Mouse (Mus musculus): Measurements from ENCODE around the gene Map3k11.

Map3k11 gene

DNA sequence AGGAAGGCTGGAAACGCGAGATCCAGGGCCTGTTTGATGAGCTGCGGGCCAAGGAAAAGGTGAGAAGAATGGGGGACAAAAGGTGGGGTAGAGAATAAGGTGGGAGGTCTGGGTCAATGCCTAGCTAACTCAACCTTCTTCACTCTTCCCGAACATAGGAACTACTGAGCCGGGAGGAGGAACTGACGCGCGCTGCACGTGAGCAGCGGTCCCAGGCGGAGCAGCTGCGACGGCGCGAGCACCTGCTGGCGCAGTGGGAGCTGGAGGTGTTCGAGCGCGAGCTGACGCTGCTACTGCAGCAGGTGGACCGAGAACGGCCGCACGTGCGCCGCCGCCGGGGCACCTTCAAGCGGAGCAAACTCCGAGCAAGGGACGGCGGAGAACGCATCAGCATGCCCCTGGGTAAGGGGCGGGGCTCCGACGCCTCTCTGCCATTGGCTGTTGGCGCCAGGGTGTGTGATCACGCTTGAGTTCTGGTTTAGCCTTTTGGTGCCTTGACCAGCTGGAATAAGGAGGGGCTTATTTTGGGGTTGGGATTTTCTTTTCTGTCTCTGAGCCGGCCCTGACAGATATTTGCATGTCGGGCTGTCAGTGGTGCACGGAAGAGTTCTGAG lies 7.4 kb downstream of the Map3k11 start:
- in situ Hi-C loops (cut with MboI; ENCODE audit: low pct_unique_long_range_greater_than_20kb in 1 of 2, low sequenced_read_pairs in 2 of 2, unreplicated experiment in 1 of 2) = no loop called here

DNA sequence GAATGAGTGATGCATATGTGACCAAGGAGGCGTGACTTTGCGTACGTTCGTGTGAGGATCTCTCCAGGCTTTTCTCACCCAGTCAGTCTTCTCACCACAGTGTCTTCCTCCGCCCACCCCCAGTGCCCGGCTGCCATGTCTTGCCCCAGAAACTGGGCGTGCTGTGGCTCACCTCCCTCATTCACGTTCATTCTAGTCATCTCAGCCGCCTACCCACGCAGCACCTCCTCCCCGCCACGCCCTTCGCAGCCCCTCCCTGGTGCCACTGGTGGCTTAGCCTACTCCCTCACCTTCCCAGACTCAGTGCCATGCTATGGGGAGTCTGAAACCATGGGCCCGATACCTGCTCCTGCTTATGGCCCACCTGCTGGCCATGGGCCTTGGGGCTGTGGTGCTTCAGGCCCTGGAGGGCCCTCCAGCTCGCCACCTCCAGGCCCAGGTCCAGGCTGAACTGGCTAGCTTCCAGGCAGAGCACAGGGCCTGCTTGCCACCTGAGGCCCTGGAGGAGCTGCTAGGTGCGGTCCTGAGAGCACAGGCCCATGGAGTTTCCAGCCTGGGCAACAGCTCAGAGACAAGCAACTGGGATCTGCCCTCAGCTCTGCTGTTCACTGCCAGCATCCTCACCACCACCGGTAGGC lies 15.7 kb downstream of the Map3k11 start, which contains the start of gene Kcnk7:
TSS of gene Kcnk7 (plus strand) at position 205 of the 638 bp plus-strand sequence.
- in situ Hi-C loops (cut with MboI; ENCODE audit: low pct_unique_long_range_greater_than_20kb in 1 of 2, low sequenced_read_pairs in 2 of 2, unreplicated experiment in 1 of 2) = no loop called here

DNA sequence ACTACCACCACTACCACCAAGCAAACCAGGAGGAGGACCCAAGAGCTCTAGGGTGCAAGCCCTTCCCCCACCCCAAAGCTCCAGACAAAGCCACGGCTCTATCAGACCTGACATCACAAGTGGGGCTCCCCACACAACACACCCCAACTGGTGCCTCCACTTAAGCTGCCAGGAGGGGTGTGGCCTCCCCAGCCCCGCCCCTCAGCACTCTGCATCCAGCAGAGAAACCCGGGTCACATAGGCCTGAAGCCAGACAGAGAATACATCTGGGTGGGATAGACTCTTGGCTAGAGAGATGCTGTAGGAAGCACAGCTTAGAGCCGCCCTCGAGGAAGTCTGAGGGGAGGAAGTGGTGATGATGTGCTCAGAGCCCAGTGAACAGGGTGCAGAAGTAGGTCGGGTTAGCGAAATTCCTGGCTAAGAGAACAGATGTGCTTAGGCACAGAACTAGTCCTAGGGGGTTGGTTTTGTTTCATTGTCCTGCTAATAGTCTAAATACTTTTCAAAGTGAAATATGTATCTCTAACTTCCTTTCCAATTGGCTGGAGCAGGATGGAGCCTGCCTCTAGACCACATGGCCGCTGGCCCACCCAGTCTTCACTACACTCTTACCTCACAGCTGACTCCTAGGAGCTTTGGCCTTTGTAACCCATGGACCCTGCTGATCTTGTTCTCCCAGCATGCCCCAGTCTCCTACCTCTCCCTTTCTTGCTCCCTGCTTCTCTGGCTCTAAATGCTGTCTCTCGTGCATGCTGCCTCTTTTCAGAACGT lies 16.4 kb downstream of the Map3k11 start:
- in situ Hi-C loops (cut with MboI; ENCODE audit: low pct_unique_long_range_greater_than_20kb in 1 of 2, low sequenced_read_pairs in 2 of 2, unreplicated experiment in 1 of 2) = no loop called here

DNA sequence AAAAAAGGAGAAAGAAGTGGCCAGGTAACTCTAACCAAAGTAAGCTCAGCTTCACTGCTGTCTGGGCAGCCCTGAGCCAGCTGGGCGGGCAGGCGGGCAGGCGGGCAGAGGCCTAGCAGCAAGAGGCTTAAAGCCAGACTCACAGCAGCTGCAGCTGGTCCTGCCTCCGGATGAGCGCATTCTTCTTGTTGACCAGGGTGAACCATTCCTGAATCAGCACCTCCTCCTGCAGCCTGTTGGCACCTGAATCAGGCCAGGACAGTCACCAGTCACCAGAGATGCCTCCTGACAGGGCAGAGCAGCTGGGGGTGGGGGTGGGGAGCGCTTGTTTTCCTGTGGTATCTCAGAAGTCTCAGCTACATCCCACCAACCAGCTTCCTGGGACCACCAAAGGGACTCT lies 21.5 kb downstream of the Map3k11 start:
- in situ Hi-C loops (cut with MboI; ENCODE audit: low pct_unique_long_range_greater_than_20kb in 1 of 2, low sequenced_read_pairs in 2 of 2, unreplicated experiment in 1 of 2) = loop anchor here in 1 of 2 experiments (5.0 kb wide), 1 partner anchor 67 kb away; no protein-coding TSS in a partner anchor

DNA sequence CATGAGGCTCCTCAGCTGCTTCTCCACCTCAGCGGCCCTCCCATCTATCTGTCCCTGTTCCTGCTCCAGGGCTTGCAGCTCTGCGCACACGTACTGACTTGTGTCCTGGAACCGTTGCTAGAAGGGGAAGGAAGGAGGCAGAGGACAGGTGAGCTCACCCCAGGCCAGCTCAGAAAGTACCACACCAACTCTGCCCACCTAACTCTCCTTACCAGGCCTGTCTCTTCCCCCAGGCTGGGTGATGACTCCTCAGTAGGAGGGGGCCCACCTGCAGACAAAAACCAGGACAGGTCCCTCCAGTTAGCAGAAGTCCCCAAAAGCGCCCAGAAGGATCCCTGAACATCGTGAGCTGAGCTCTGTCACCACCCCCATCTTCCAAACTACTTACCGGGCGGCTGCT lies 22.0 kb downstream of the Map3k11 start:
- in situ Hi-C loops (cut with MboI; ENCODE audit: low pct_unique_long_range_greater_than_20kb in 1 of 2, low sequenced_read_pairs in 2 of 2, unreplicated experiment in 1 of 2) = loop anchor here in 1 of 2 experiments (5.0 kb wide), 1 partner anchor 67 kb away; no protein-coding TSS in a partner anchor

DNA sequence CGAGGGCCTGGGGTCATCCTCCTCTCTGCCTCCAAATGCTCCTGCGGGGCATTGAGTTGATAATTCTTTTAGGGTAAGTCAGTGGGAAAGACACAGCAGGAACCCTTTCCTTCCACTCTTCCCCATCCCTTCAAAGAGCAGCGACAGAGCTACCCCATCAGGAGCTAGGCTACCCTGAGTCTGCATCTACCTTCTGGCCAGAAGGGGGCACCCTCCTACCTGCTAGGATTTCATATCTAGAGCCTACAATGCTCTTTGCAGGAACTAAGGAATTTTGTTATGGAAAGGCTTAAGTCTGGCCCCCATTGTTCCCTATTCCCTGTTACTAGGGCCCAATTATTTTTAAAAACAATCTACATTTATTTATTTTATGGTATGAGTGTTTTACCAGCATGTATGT lies 22.7 kb downstream of the Map3k11 start:
- in situ Hi-C loops (cut with MboI; ENCODE audit: low pct_unique_long_range_greater_than_20kb in 1 of 2, low sequenced_read_pairs in 2 of 2, unreplicated experiment in 1 of 2) = loop anchor here in 1 of 2 experiments (5.0 kb wide), 1 partner anchor 66 kb away; no protein-coding TSS in a partner anchor

DNA sequence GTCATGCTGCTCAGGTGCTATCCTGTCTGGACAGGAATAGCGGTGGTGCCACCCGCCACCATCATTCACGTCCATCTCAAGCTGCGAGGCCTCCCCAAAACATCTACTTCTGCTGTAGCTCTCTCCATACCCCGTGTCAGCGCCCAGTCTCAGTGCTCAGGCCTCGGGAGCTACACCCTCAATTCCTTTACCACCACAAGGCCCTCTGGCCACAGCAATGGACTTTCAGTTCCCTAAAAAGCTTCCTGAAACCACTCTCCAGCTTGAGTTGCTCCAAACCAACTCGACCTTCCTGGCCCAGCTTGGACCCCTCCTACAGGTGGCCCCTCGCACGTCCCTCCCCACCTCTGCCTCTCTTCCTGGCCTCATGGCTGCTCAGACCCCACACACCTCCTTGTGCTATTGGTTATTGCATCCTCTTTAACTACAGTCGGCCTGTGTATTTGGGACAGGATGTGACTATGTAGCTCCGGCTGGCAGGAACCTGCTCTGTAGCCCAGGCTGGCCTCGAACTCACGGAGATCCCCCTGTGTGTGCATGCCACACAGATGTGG lies 23.4 kb downstream of the Map3k11 start:
- in situ Hi-C loops (cut with MboI; ENCODE audit: low pct_unique_long_range_greater_than_20kb in 1 of 2, low sequenced_read_pairs in 2 of 2, unreplicated experiment in 1 of 2) = loop anchor here in 1 of 2 experiments (5.0 kb wide), 1 partner anchor 65 kb away; no protein-coding TSS in a partner anchor

DNA sequence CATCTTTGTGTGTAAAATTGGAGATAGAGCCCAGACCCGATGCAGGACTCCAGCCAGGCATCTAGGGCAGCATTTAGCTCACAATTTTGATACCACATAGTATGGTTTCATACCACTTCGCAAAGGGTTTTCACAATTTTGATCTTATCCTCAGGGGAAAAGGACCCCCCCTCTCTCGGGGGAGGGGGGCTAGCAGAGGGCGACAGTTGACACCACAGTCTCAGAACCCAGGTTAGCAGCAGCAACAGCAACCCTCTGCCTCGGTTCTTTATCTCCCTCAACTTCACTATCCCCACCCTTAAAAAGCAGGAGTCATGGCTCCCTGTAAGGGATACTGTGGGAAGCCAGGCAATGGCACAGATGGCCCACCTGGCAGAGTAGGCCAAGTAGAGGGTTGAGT lies 24.7 kb downstream of the Map3k11 start:
- in situ Hi-C loops (cut with MboI; ENCODE audit: low pct_unique_long_range_greater_than_20kb in 1 of 2, low sequenced_read_pairs in 2 of 2, unreplicated experiment in 1 of 2) = loop anchor here in 1 of 2 experiments (5.0 kb wide), 1 partner anchor 64 kb away; no protein-coding TSS in a partner anchor

DNA sequence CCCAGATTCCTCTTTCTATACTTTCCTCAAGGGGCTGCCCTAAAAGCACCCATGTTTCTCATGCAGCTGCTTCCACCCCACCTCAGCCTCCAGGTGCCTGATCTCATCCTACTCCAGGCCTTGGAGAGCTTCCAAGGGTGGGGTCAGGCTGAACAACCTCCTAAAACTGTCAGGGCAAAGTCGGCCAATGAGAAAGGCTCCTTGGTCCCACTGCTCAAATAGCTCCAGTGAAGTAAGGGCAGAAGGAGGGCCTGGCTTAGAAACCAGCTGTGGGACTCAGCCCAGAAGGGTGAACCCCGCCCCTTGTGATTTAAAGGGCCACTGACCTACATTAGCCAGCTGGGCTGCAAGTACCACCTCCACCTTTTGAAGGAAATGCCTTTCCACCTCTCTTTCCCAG lies 25.2 kb downstream of the Map3k11 start:
- in situ Hi-C loops (cut with MboI; ENCODE audit: low pct_unique_long_range_greater_than_20kb in 1 of 2, low sequenced_read_pairs in 2 of 2, unreplicated experiment in 1 of 2) = loop anchor here in 1 of 2 experiments (5.0 kb wide), 1 partner anchor 64 kb away; no protein-coding TSS in a partner anchor

DNA sequence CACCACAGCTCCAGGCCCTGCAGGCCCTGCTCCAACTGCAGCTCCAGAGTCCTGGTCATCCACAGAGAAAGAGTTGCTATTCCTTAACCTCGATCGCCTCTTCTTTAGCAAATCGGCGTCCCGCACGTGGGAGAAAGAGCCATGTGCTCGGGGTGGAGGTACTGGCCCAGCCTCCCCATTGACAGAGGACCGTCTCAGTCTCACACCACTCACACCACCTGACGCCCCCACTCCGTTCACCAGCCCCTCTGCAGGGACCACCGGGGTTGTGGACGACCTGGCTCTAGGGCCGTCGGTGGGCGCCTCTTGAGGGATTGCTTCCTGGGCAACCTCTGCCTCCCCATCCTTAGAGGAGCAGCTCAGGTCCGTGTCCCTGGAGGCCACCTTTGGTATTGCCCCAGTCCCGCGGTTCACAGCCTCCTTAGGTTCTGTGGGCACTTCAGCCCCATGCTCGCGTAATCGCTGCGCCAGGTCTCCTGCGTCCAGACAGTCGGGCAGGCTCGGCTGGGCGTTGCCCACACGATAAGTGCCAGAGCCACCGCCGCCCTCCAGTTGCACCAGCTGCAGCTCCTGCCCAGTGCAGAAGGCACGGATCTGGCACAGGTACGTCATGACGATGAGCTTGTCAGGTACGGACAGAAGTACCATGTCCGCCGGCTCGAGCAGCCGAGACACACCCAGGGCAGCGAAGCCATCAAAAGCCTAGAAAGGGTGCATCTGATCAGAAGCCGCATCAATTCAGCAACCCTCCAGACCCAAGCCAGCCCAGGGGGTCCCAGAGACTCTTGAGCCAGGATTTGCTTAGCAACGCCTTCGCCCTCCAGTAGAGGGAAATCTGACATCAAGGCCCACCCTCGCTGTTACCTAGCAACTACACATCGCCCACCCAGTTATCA lies 27.5 kb downstream of the Map3k11 start:
- in situ Hi-C loops (cut with MboI; ENCODE audit: low pct_unique_long_range_greater_than_20kb in 1 of 2, low sequenced_read_pairs in 2 of 2, unreplicated experiment in 1 of 2) = no loop called here

DNA sequence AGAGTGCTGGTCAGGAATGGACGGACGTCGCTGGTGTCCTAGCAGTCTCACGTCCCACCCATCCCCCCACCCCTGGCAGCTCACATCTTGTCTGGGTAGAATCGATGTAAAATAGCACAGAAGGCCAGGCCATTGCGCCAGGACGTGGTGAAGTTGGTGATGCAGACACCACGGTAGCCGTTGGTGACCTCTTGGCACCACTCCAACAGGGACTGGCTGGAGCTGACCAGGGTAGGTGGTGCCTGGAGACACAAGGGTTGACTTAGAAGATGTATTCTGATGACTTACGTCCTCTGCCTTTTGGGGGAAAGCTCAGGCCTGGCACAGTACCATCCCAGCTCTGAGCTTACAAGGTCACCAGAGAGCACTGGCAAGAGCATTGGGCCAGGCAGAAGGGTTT lies 28.4 kb downstream of the Map3k11 start:
- in situ Hi-C loops (cut with MboI; ENCODE audit: low pct_unique_long_range_greater_than_20kb in 1 of 2, low sequenced_read_pairs in 2 of 2, unreplicated experiment in 1 of 2) = no loop called here

DNA sequence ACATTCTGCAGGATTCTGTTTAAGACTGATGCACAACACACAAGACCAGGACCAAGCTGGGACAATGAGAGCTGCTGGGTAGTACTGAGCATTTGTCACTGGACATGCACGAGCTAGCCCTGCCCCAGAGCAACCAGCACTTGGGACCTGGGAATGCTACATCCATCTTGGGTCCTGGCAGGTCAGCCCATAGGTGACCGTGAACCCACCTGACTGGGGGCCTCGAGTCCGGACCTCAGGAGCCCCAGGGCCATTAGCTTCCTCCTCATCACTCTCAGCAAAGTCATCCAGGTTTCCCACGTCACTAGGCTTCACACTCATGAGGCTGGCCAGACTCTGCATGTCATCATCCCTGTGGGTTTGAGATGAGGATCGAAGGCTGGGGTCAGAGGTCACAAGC lies 32.7 kb downstream of the Map3k11 start:
- in situ Hi-C loops (cut with MboI; ENCODE audit: low pct_unique_long_range_greater_than_20kb in 1 of 2, low sequenced_read_pairs in 2 of 2, unreplicated experiment in 1 of 2) = no loop called here

DNA sequence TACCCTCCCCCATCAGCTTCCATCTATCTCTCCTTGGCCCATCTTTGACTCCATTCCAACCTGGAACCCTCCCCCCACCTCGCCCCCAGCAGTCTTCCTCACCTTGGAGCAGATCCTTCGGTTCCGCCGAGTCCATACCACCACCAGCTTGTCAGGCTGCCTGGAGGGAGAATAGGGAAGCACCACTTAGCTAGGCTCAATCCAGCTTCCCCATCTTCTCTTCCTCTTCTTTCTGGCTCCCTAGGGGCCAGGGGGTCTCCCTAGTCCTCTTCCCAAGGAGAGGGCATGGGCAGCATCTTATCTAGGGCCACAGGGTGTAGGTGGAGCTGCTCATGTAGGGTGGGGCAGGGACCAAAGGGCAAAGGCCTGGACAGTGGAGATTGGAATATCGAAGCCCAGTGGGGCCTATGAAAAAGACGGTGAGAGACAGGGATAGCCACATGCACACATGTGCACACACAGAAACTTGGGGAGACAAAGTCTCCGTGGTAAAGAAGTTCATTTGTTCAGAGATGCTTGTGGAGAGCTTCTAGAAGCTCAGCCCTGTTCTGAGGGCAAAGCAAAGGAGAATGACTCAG lies 34.4 kb downstream of the Map3k11 start:
- in situ Hi-C loops (cut with MboI; ENCODE audit: low pct_unique_long_range_greater_than_20kb in 1 of 2, low sequenced_read_pairs in 2 of 2, unreplicated experiment in 1 of 2) = no loop called here

DNA sequence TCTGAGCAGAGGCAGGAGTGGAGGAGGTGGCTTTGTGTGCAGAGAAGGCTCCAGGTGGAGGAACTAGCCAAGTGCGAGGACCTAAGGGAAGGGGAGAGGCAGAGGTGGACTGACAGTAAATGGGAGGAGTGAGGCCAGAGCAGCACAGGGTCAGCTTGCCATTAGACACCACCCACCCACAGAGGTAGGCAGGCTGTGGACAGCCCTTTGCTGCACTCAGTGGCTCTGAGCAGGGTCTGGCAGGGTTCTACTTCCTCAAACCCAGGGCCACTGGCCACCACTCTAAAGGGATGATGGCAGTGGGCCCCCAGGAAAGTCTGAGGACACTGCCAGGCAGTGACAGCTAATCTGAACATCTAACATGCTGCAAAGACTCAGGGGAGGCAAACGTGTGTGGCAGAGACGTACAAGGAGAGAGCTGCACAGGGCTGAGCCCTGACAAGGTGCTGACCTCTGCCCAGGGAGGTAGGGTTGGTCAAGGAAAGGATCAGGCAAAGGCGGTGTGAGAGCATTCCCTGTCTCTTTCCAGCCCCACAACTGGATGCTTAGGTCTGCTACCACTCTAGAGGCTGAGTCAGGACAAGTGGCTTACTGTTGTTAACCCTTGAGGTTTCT lies 35.5 kb downstream of the Map3k11 start:
- in situ Hi-C loops (cut with MboI; ENCODE audit: low pct_unique_long_range_greater_than_20kb in 1 of 2, low sequenced_read_pairs in 2 of 2, unreplicated experiment in 1 of 2) = no loop called here

DNA sequence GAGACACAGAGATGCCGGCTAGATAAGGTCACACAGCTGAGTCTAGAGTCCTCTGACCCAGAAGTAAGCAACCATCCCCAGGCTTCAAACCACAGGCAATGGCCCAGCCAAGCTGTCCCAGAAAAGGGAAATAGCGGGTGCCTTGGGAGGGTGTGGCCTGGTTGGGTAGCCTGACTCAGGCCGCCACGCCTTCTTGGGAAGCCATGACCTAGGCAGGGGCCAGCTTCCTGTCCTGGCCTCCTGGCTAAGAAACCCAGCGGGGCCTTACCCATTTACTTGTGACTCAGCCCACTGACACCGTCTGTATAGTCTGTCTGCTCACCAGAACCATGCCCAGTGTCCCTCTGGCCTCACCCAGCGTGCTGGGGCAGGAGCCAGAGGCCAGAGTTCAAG lies 36.0 kb downstream of the Map3k11 start:
- in situ Hi-C loops (cut with MboI; ENCODE audit: low pct_unique_long_range_greater_than_20kb in 1 of 2, low sequenced_read_pairs in 2 of 2, unreplicated experiment in 1 of 2) = no loop called here

DNA sequence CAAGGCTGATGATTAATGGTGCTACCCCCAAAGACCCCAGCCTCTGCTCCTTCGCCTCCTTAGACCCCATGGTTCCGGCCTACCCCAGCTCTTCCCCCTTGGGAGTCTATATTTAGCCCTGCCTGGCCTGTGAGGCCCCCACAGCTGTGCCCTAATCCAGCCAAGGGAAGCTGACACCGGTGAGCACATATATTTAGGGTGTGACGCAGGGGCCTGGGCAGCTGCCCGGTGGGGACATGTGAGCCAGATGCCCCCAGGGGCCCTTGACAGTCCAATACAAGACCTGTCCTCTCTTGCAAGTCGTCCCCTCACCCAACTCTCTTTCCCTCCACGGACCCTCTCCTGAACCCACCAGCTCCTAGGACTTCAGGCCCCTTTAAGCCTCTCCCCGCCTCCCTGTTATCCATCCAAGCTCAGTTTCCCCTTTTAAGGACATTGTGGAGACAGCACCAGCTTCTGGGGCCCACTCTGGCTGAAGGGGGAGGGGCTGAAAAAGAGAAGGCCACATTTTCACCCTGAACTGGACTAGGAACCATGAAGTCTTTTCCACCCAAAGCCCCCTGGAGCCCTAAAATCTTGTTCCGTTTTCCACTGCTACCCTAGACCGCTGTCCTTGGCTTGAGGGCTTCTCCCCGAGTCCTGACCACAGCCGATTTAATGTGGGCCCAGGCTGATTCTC lies 36.6 kb downstream of the Map3k11 start:
- in situ Hi-C loops (cut with MboI; ENCODE audit: low pct_unique_long_range_greater_than_20kb in 1 of 2, low sequenced_read_pairs in 2 of 2, unreplicated experiment in 1 of 2) = no loop called here
